In the genomic region with DNA sequence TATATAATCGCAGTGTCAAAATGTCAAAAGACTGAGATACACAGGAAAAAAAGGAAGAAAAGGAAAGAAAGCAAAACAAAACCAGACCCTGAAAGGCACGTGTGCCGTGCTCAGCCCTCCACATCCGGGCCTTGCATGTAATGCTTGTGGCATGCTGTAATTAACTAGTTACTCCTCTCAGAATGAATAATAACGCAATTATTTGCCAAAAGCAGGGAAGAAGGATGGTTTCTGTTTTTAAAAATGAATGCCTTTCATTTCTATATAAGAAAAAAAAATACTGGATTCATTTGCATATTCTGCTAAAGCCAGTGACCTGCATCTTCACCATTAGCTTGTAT, we compare ENCODE assay signal across 26 mouse cellular contexts.
DNase-seq lines count a peak whose midpoint lies in the region; ATAC-seq and TF ChIP-seq lines count a peak whose summit lies in the region.
"Had no signal": no experiment of that assay in that cellular context is flagged by ENCODE, and none has a peak within 500 bp of the region (broad histone marks: within the 10 kb centered on the region; RNA-seq: fewer than 3 reads in every experiment).

No protein-coding gene starts in this region.

- H3K27ac ChIP-seq in forebrain, embryonic 13.5 days = no peak overlapping the region
- H3K27ac ChIP-seq in forebrain, embryonic 10.5 days = no peak overlapping the region
- H3K27ac ChIP-seq in CH12.LX (ENCODE audit: insufficient read depth, low read depth) = no peak overlapping the region
- no peak overlapping the region for H3K27ac ChIP-seq in forebrain, embryonic 14.5 days (ENCODE audit: low read depth, low read length)
- H3K27ac ChIP-seq: layer of hippocampus, adult 2 months; liver, embryonic 12.5 days; midbrain, embryonic 12.5 days; stomach, embryonic 15.5 days had no signal

- H3K4me3 ChIP-seq in forebrain, embryonic 13.5 days = no peak overlapping the region
- H3K4me3 ChIP-seq in forebrain, embryonic 10.5 days = no peak overlapping the region
- no peak overlapping the region for H3K4me3 ChIP-seq in CH12.LX (replicated peaks in 1 of 3; ENCODE audit: low read depth in 2 of 3, low read length in 2 of 3, poor library complexity in 1 of 3)
- no peak overlapping the region for H3K4me3 ChIP-seq in forebrain, embryonic 14.5 days (ENCODE audit: low read depth, low read length)
- H3K4me3 ChIP-seq: layer of hippocampus, adult 2 months; liver, embryonic 12.5 days; megakaryocyte, embryonic 14.5 days; midbrain, embryonic 12.5 days; neural tube, embryonic 15.5 days; stomach, embryonic 15.5 days had no signal

- no peaks in the 10 kb centered on the region for H3K27me3 ChIP-seq in forebrain, embryonic 13.5 days
- no peaks in the 10 kb centered on the region for H3K27me3 ChIP-seq in forebrain, embryonic 10.5 days (ENCODE audit: poor library complexity, severe bottlenecking)
- no peaks in the 10 kb centered on the region for H3K27me3 ChIP-seq in CH12.LX (replicated peaks)
- H3K27me3 ChIP-seq in forebrain, embryonic 14.5 days (replicated peaks; ENCODE audit: control insufficient read depth, insufficient read depth, low read length) = no peaks in the 10 kb centered on the region
- H3K27me3 ChIP-seq: liver, embryonic 12.5 days; megakaryocyte, embryonic 14.5 days; midbrain, embryonic 12.5 days; neural tube, embryonic 15.5 days; stomach, embryonic 15.5 days had no signal

- no peaks in the 10 kb centered on the region for H3K36me3 ChIP-seq in forebrain, embryonic 13.5 days (ENCODE audit: poor library complexity, severe bottlenecking)
- H3K36me3 ChIP-seq in forebrain, embryonic 10.5 days (replicated peaks) = no peaks in the 10 kb centered on the region
- H3K36me3 ChIP-seq in CH12.LX (replicated peaks in 1 of 2; ENCODE audit: control insufficient read depth in 1 of 2, insufficient read depth in 1 of 2, low read length in 1 of 2) = no peaks in the 10 kb centered on the region
- no peaks in the 10 kb centered on the region for H3K36me3 ChIP-seq in forebrain, embryonic 14.5 days (ENCODE audit: control insufficient read depth, insufficient read depth, low read length)
- H3K36me3 ChIP-seq: liver, embryonic 12.5 days; midbrain, embryonic 12.5 days; neural tube, embryonic 15.5 days; stomach, embryonic 15.5 days had no signal

- H3K4me1 ChIP-seq in forebrain, embryonic 13.5 days = peaks cover 12% of the 10 kb centered on the region; the same call in 1 of the 2 replicates
- no peaks in the 10 kb centered on the region for H3K4me1 ChIP-seq in forebrain, embryonic 10.5 days
- no peaks in the 10 kb centered on the region for H3K4me1 ChIP-seq in CH12.LX (ENCODE audit: control insufficient read depth in 1 of 2, insufficient read depth in 2 of 2)
- H3K4me1 ChIP-seq in forebrain, embryonic 14.5 days (ENCODE audit: control insufficient read depth, insufficient read depth, low read length) = peaks cover 9% of the 10 kb centered on the region
- H3K4me1 ChIP-seq: liver, embryonic 12.5 days; stomach, embryonic 15.5 days had no signal

- peak; percentile 73 for ATAC-seq in forebrain, embryonic 13.5 days
- peak; percentile 60 for ATAC-seq in forebrain, embryonic 14.5 days
- ATAC-seq: liver, embryonic 12.5 days; liver, postnatal 0 days; lung, postnatal 0 days had no signal

- DNase-seq in forebrain, embryonic 10.5 days (ENCODE audit: extremely low spot score, low spot score) = no peak
- DNase-seq in CH12.LX (ENCODE audit: extremely low read depth) = no peak
- peak; percentile 59 for DNase-seq in forebrain, embryonic 14.5 days (ENCODE audit: low spot score)
- no peak for DNase-seq in kidney, adult 11 months
- DNase-seq in urinary bladder, postnatal 4 days (ENCODE audit: low spot score in 2 of 2) = no peak
- no peak for DNase-seq in lung, adult 18-20 months
- DNase-seq: adrenal gland, adult 8-10 months; cerebellum, adult 8-10 months; cerebellum, postnatal 25 days; gastrocnemius, postnatal 10 days; heart, postnatal 14 days; kidney, adult 2 months; kidney, postnatal 36 days; liver, postnatal 0 days; lung, postnatal 4 days; retina, postnatal 1 day; right cerebral cortex, postnatal 25 days; thymus, postnatal 14 days had no signal

- H3K79me2 ChIP-seq in CH12.LX (replicated peaks; ENCODE audit: control insufficient read depth, extremely low read depth, insufficient read depth, poor library complexity, severe bottlenecking) = no peaks in the 10 kb centered on the region

- in situ Hi-C loops in CH12.LX (cut with MboI; ENCODE audit: low pct_ligation_motif_present, low pct_unique_long_range_greater_than_20kb, low sequenced_read_pairs) = no loop called here

- no peak for TF ChIP-seq EP300 in CH12.LX (IDR thresholded peaks at IDR 0.05; ENCODE audit: low read length)

- TF ChIP-seq RAD21 in CH12.LX (IDR thresholded peaks at IDR 0.05; ENCODE audit: low read depth, low read length) = no peak

- no peak overlapping the region for H3K4me2 ChIP-seq in forebrain, embryonic 13.5 days
- H3K4me2 ChIP-seq in CH12.LX (ENCODE audit: insufficient read depth, low read depth, poor library complexity, severe bottlenecking) = no peak overlapping the region; the same call in 1 of the 2 replicates
- no peak overlapping the region for H3K4me2 ChIP-seq in forebrain, embryonic 14.5 days (ENCODE audit: low read length)
- H3K4me2 ChIP-seq: liver, embryonic 12.5 days; midbrain, embryonic 12.5 days; neural tube, embryonic 15.5 days; stomach, embryonic 15.5 days had no signal

- whole genome bisulfite sequencing in forebrain, embryonic 13.5 days = 51% methylated on average over 5 of the region's 5 CpGs
- 79% methylated on average over 5 of the region's 5 CpGs for WGBS in forebrain, embryonic 10.5 days
- 43% methylated on average over 5 of the region's 5 CpGs for WGBS in forebrain, embryonic 14.5 days

- TF ChIP-seq CTCF in CH12.LX (conservative IDR thresholded peaks at IDR 0.05 in 1 of 2, IDR thresholded peaks at IDR 0.05 in 1 of 2; ENCODE audit: low read depth in 2 of 2, low read length in 2 of 2) = no peak

- dilution Hi-C loops in CH12.LX (cut with MboI; ENCODE audit: extremely low pct_ligation_motif_present, extremely low pct_unique_long_range_greater_than_20kb, low sequenced_read_pairs) = no loop called here

- TF ChIP-seq POLR2A in CH12.LX (IDR thresholded peaks at IDR 0.05; ENCODE audit: low read depth, low read length) = no peak

- no peaks in the 10 kb centered on the region for H3K9me3 ChIP-seq in forebrain, embryonic 13.5 days (replicated peaks)
- H3K9me3 ChIP-seq in forebrain, embryonic 10.5 days = no peaks in the 10 kb centered on the region
- H3K9me3 ChIP-seq in CH12.LX (replicated peaks; ENCODE audit: low read length) = no peaks in the 10 kb centered on the region
- no peaks in the 10 kb centered on the region for H3K9me3 ChIP-seq in forebrain, embryonic 14.5 days (replicated peaks; ENCODE audit: control insufficient read depth, low read length)
- H3K9me3 ChIP-seq: liver, embryonic 12.5 days; megakaryocyte, embryonic 14.5 days; midbrain, embryonic 12.5 days; neural tube, embryonic 15.5 days; stomach, embryonic 15.5 days had no signal

- no peak overlapping the region for H3K9ac ChIP-seq in forebrain, embryonic 13.5 days
- H3K9ac ChIP-seq in CH12.LX (ENCODE audit: insufficient read depth, low read depth) = no peak overlapping the region
- no peak overlapping the region for H3K9ac ChIP-seq in forebrain, embryonic 14.5 days (ENCODE audit: low read length)
- H3K9ac ChIP-seq: liver, embryonic 12.5 days; liver, postnatal 0 days; midbrain, embryonic 12.5 days; neural tube, embryonic 15.5 days; stomach, embryonic 15.5 days had no signal

TF ChIP-seq in CH12.LX, 34 proteins besides CTCF, POLR2A, EP300 and RAD21:
- no peak for TF ChIP-seq HCFC1 (IDR thresholded peaks at IDR 0.05; ENCODE audit: low read depth, low read length)
- peak; percentile 26; the same call in 1 of the 2 replicates for TF ChIP-seq BHLHE40 (IDR thresholded peaks at IDR 0.05; ENCODE audit: low read depth, low read length)
